Mouse (Mus musculus): ENCODE measurements at regions not wholly inside any gene's neighbourhood (a gene's known extent, or its start where the extent isn't known, plus 50 kb on each side); places are given as distances from the start of the nearest gene placed in this dataset.

DNA sequence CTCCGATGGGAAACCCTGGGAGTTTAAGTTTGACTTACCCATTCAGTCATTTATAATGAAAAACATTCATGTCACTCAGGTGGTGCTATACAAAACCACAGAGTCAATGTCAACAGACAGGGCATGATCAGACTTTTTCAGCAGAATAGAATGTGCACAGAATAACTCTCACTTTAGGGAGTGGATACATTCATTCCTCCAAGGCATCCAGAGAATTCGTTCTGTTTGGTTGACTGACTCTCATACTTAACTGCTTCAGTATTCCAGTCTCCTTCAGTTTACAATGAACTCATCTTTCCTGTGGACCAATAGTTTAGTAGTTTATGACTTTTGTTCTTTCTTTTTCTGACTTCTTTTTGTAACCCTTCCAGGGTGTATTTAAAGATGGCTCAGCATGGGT, 225.1 kb downstream of the AI593442 start:
- 74% methylated on average over 2 of the region's 2 CpGs for WGBS
- no peak for ATAC-seq
- TF ChIP-seq CTCF (IDR thresholded peaks at IDR 0.05; ENCODE audit: low read depth) = no peak

GRCm38 (mm10) chr9:52451792-52452191, 227.8 kb downstream of the AI593442 start:
- Histone ChIP-seq H3K9me3 (ENCODE audit: control insufficient read depth) (no peaks in the 10 kb centered on the region), H3K27me3 (replicated peaks; ENCODE audit: control insufficient read depth, insufficient read depth, low read length) (no peaks in the 10 kb centered on the region), H3K4me3 (ENCODE audit: low read depth, low read length) (no peak overlapping the region), H3K27ac (ENCODE audit: low read depth, low read length) (no peak overlapping the region), H3K36me3 (ENCODE audit: control insufficient read depth, insufficient read depth) (no peaks in the 10 kb centered on the region), H3K4me1 (replicated peaks; ENCODE audit: control insufficient read depth, insufficient read depth, low read length) (no peaks in the 10 kb centered on the region), H3K9ac (ENCODE audit: low read depth, low read length) (no peak overlapping the region), H3K4me2 (replicated peaks; ENCODE audit: low read depth) (no peak overlapping the region)
- ATAC-seq = no peak
- 73% methylated on average over 3 of the region's 3 CpGs for WGBS
- no peak for TF ChIP-seq CTCF (IDR thresholded peaks at IDR 0.05; ENCODE audit: low read depth)

More for the DNA sequence above, 225.1 kb downstream of the AI593442 start:
- Histone ChIP-seq H3K4me2 (replicated peaks; ENCODE audit: low read depth) (no peak overlapping the region), H3K36me3 (ENCODE audit: control insufficient read depth, insufficient read depth) (no peaks in the 10 kb centered on the region), H3K4me3 (ENCODE audit: low read depth, low read length) (no peak overlapping the region), H3K27me3 (replicated peaks; ENCODE audit: control insufficient read depth, insufficient read depth, low read length) (no peaks in the 10 kb centered on the region), H3K27ac (ENCODE audit: low read depth, low read length) (no peak overlapping the region), H3K9ac (ENCODE audit: low read depth, low read length) (no peak overlapping the region), H3K4me1 (replicated peaks; ENCODE audit: control insufficient read depth, insufficient read depth, low read length) (no peaks in the 10 kb centered on the region), H3K9me3 (ENCODE audit: control insufficient read depth) (no peaks in the 10 kb centered on the region)

- no peak overlapping the region for H3K9ac ChIP-seq (ENCODE audit: low read depth, low read length)
- H3K9me3 ChIP-seq (ENCODE audit: control insufficient read depth) = no peaks in the 10 kb centered on the region
- H3K4me3 ChIP-seq (ENCODE audit: low read depth, low read length) = no peak overlapping the region
- no peaks in the 10 kb centered on the region for H3K27me3 ChIP-seq (replicated peaks; ENCODE audit: control insufficient read depth, insufficient read depth, low read length)
- no peak for ATAC-seq
- H3K4me1 ChIP-seq (replicated peaks; ENCODE audit: control insufficient read depth, insufficient read depth, low read length) = no peaks in the 10 kb centered on the region
- no peak for TF ChIP-seq CTCF (IDR thresholded peaks at IDR 0.05; ENCODE audit: low read depth)
- H3K27ac ChIP-seq (ENCODE audit: low read depth, low read length) = no peak overlapping the region
- no peaks in the 10 kb centered on the region for H3K36me3 ChIP-seq (ENCODE audit: control insufficient read depth, insufficient read depth)
- no peak overlapping the region for H3K4me2 ChIP-seq (replicated peaks; ENCODE audit: low read depth)
These were observed 231.3 kb downstream of the AI593442 start for GRCm38 (mm10) chr9:52448245-52448644.

DNA sequence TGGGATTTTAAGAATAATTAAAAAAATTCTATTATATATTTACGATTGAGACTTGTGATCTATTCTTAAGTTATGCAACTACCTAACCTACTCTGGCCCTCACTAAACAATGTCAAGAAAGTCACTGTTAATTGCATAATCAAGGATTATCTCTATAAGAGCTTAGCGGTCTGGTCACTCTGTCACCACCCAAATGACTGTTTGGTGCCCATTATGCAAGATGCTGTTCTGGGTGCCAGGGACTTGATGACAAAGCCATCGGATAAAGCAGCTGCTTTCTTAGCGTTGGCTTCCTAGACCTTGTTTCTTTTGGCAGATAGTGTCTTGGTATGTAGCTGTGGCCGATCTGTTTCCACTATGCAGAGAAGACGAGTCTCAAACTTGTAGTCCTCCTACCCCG, 236.4 kb downstream of the AI593442 start:
- no peak overlapping the region for H3K27ac ChIP-seq (ENCODE audit: low read depth, low read length)
- no peak overlapping the region for H3K9ac ChIP-seq (ENCODE audit: low read depth, low read length)
- H3K27me3 ChIP-seq (replicated peaks; ENCODE audit: control insufficient read depth, insufficient read depth, low read length) = no peaks in the 10 kb centered on the region
- H3K9me3 ChIP-seq (ENCODE audit: control insufficient read depth) = no peaks in the 10 kb centered on the region
- no peak for TF ChIP-seq CTCF (IDR thresholded peaks at IDR 0.05; ENCODE audit: low read depth)
- H3K4me2 ChIP-seq (replicated peaks; ENCODE audit: low read depth) = no peak overlapping the region
- WGBS = 87% methylated on average over 7 of the region's 7 CpGs
- no peak overlapping the region for H3K4me3 ChIP-seq (ENCODE audit: low read depth, low read length)
- no peaks in the 10 kb centered on the region for H3K36me3 ChIP-seq (ENCODE audit: control insufficient read depth, insufficient read depth)
- H3K4me1 ChIP-seq (replicated peaks; ENCODE audit: control insufficient read depth, insufficient read depth, low read length) = no peaks in the 10 kb centered on the region
- ATAC-seq = no peak

DNA sequence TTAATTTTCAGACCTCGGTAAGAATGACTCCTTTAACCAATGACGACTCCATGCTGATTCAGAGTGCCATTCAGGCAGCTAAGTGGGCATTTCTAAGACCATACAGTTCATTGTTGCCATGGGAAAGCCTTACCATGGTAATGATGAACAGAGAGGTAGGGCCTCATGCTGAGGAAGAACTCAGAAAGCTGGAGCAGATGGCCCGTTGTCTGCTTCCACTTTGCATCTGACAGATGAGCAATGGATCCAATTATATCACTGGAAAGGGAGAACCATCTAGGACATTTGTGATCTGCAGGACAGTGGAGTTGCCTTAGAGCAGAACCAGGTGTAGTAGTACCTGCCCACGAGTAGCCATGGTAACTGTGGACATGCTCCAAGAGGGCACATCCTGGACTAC, 245.4 kb downstream of the AI593442 start:
- WGBS = 63% methylated on average over 4 of the region's 4 CpGs
- Histone ChIP-seq H3K36me3 (ENCODE audit: control insufficient read depth, insufficient read depth) (no peaks in the 10 kb centered on the region), H3K4me2 (replicated peaks; ENCODE audit: low read depth) (no peak overlapping the region), H3K27me3 (replicated peaks; ENCODE audit: control insufficient read depth, insufficient read depth, low read length) (no peaks in the 10 kb centered on the region), H3K4me3 (ENCODE audit: low read depth, low read length) (no peak overlapping the region), H3K9me3 (ENCODE audit: control insufficient read depth) (no peaks in the 10 kb centered on the region), H3K9ac (ENCODE audit: low read depth, low read length) (no peak overlapping the region), H3K4me1 (replicated peaks; ENCODE audit: control insufficient read depth, insufficient read depth, low read length) (no peaks in the 10 kb centered on the region), H3K27ac (ENCODE audit: low read depth, low read length) (no peak overlapping the region)
- TF ChIP-seq CTCF (IDR thresholded peaks at IDR 0.05; ENCODE audit: low read depth) = no peak
- no peak for ATAC-seq

- Histone ChIP-seq H3K36me3 (ENCODE audit: control insufficient read depth, insufficient read depth) (no peaks in the 10 kb centered on the region), H3K4me2 (replicated peaks; ENCODE audit: low read depth) (no peak overlapping the region), H3K27ac (ENCODE audit: low read depth, low read length) (no peak overlapping the region), H3K4me3 (ENCODE audit: low read depth, low read length) (no peak overlapping the region), H3K9me3 (ENCODE audit: control insufficient read depth) (no peaks in the 10 kb centered on the region), H3K4me1 (replicated peaks; ENCODE audit: control insufficient read depth, insufficient read depth, low read length) (no peaks in the 10 kb centered on the region), H3K9ac (ENCODE audit: low read depth, low read length) (no peak overlapping the region), H3K27me3 (replicated peaks; ENCODE audit: control insufficient read depth, insufficient read depth, low read length) (no peaks in the 10 kb centered on the region)
- no peak for TF ChIP-seq CTCF (IDR thresholded peaks at IDR 0.05; ENCODE audit: low read depth)
- 75% methylated on average over 4 of the region's 4 CpGs for WGBS
- no peak for ATAC-seq
These were observed 254.2 kb downstream of the AI593442 start for GRCm38 (mm10) chr9:52425413-52425812.

DNA sequence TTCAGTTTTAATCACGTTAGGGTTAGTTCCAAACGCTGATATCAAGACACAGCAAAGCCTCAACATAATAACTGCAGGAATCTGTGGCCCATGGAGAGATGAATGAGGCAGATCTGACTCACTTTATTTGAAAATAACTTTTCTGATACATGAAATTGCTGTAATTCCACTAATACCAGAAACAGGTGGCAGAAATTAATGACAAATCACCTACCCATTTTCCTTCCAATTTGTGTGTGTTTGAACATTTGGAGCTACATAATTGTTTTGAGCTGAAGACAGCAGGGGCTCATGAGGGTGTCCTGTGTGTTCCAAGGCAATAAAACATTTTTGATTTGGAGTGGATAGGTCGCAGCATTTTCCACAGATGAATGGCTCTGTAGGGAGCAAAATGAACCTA, 254.2 kb upstream of the Zc3h12c start:
- no peak for ATAC-seq
- Histone ChIP-seq H3K4me3 (ENCODE audit: low read depth, low read length) (no peak overlapping the region), H3K9me3 (ENCODE audit: control insufficient read depth) (no peaks in the 10 kb centered on the region), H3K36me3 (ENCODE audit: control insufficient read depth, insufficient read depth) (no peaks in the 10 kb centered on the region), H3K4me2 (replicated peaks; ENCODE audit: low read depth) (no peak overlapping the region), H3K27me3 (replicated peaks; ENCODE audit: control insufficient read depth, insufficient read depth, low read length) (no peaks in the 10 kb centered on the region), H3K4me1 (replicated peaks; ENCODE audit: control insufficient read depth, insufficient read depth, low read length) (no peaks in the 10 kb centered on the region), H3K27ac (ENCODE audit: low read depth, low read length) (no peak overlapping the region), H3K9ac (ENCODE audit: low read depth, low read length) (no peak overlapping the region)
- 80% methylated on average over 3 of the region's 3 CpGs for WGBS
- TF ChIP-seq CTCF (IDR thresholded peaks at IDR 0.05; ENCODE audit: low read depth) = no peak

Measured in intestine, postnatal 0 days (tissue).